Mouse (Mus musculus) thymus, adult 2 months (tissue): ENCODE measurements around the gene Sorbs1. TPM values are rescaled to one million over a fixed set of nuclear protein-coding genes. Genes with fewer than 3 reads are reported as not detected.

ENCODE experiments used
- DNase-seq: peaks from one replicate; pipeline ENCODE4 v3.0.0; 2021
- H3K27ac ChIP-seq: fragments of 200-500 bp; 2 replicates; pipeline ENCODE4 v1.5.1; 2012; ENCODE audit warnings: low read length, control low read depth; ENCODE audit not compliant: control insufficient read depth, insufficient read depth
- H3K27me3 ChIP-seq: fragments of 200-500 bp; 2 replicates; pipeline ENCODE4 v1.6.1; 2012; ENCODE audit warnings: mild to moderate bottlenecking, low read length, moderate library complexity, mixed read lengths; ENCODE audit not compliant: control insufficient read depth, insufficient read depth
- H3K36me3 ChIP-seq: fragments of 200-500 bp; 2 replicates; pipeline ENCODE4 v1.6.1; 2012; ENCODE audit warnings: mild to moderate bottlenecking, low read length, moderate library complexity; ENCODE audit not compliant: control insufficient read depth, insufficient read depth
- H3K4me1 ChIP-seq: fragments of 200-500 bp; replicated peaks from 2 replicates; pipeline ENCODE4 v1.6.1; 2012; ENCODE audit warnings: low read length; ENCODE audit not compliant: control insufficient read depth, insufficient read depth
- H3K4me3 ChIP-seq: fragments of 200-500 bp; 2 replicates; pipeline ENCODE4 v1.5.1; 2012; ENCODE audit warnings: mild to moderate bottlenecking, low read length, control low read depth, moderate library complexity; ENCODE audit not compliant: control insufficient read depth, insufficient read depth
- CTCF ChIP-seq: fragments of 200-500 bp; IDR thresholded peaks from 2 replicates; pipeline ENCODE4 v1.5.1; 2012; ENCODE audit warnings: mild to moderate bottlenecking, control low read depth, low read length, moderate library complexity, borderline replicate concordance; ENCODE audit not compliant: control insufficient read depth, poor library complexity, insufficient read depth; ENCODE audit errors: extremely low read depth
- POLR2A ChIP-seq: fragments of 200-500 bp; IDR thresholded peaks from 2 replicates; pipeline ENCODE4 v1.6.1; 2012; ENCODE audit warnings: mild to moderate bottlenecking, low read length, control low read depth, moderate library complexity; ENCODE audit not compliant: control insufficient read depth, poor library complexity, insufficient read depth; ENCODE audit errors: extremely low read depth
- WGBS: fragments of 180-500 bp; shearing (Covaris S2); methylation state at CpG from one replicate; pipeline ENCODE4 v1.1.7; 2018; 5-methylcytosine and 5-hydroxymethylcytosine counted together
- polyA plus RNA-seq: library from polyadenylated mRNA; depleted of rRNA; stranded (reverse); fragments of >200 nt; gene quantifications from 2 replicates; pipeline ENCODE4 v1.2.3, GENCODE M21; 2012

Sorbs1 gene
- polyA plus RNA-seq, 1 experiment, result 14.0 TPM

DNA sequence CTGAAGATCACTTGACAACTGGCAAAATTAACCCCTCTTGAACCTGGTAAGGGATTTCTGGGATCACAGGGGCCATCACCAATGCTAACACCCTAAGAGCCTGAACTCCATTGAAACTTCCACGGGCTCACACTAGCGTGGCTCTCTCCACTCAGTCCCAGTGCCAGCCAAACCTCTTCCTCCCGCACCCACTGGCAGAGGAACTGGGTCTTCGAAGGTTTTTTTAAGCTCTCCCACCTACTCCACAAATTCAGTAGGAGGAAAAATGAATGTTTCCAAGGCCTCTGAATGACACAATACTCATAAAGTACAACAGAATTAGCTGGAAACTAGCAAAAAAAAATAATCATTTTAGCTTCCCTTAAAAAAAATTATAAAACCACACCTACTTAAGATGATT lies 58.3 kb downstream of the Sorbs1 start:
- no peaks in the 10 kb centered on the region for H3K4me1 ChIP-seq
- TF ChIP-seq POLR2A, result no peak
- no peak for TF ChIP-seq CTCF
- H3K27me3 ChIP-seq, result no peaks in the 10 kb centered on the region
- no peak overlapping the region for H3K27ac ChIP-seq
- DNase-seq, result no peak
- H3K36me3 ChIP-seq, result no peaks in the 10 kb centered on the region
- WGBS, result 91% methylated on average over 4 of the region's 4 CpGs
- no peak overlapping the region for H3K4me3 ChIP-seq

- H3K4me1 ChIP-seq, result no peaks in the 10 kb centered on the region
- no peak overlapping the region for H3K27ac ChIP-seq
- H3K36me3 ChIP-seq, result no peaks in the 10 kb centered on the region
- TF ChIP-seq CTCF (no peak), POLR2A (no peak)
- no peak overlapping the region for H3K4me3 ChIP-seq
- 97% methylated on average over 4 of the region's 4 CpGs for WGBS
- H3K27me3 ChIP-seq, result no peaks in the 10 kb centered on the region
- no peak for DNase-seq
Observed at GRCm38 (mm10) chr19:40454096-40454495, 59.5 kb downstream of the Sorbs1 start.

DNA sequence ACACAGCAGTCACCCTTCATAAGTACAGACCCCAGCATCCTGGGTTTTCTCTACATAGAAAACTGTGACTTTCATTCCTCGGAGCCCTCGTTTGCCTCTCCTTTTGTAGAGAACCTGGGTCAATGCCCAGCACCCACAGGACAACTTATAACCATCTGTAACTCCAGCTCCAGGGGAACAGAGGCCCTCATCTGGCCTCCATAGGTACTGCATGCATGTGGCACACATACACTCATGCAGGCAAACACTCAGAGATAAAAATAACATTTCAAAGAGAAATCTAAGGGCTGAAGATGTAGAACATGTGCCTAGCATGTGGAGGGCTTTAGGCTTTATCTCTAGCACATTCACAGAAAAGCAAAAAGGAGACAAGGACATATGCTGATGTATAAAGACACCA lies 61.4 kb downstream of the Sorbs1 start:
- DNase-seq, result no peak
- 98% methylated on average over 2 of the region's 2 CpGs for WGBS
- Histone ChIP-seq H3K36me3 (no peaks in the 10 kb centered on the region), H3K27me3 (no peaks in the 10 kb centered on the region), H3K27ac (no peak overlapping the region), H3K4me1 (no peaks in the 10 kb centered on the region), H3K4me3 (no peak overlapping the region)
- TF ChIP-seq CTCF (no peak), POLR2A (no peak)

- TF ChIP-seq CTCF (no peak), POLR2A (no peak)
- H3K27ac ChIP-seq, result no peak overlapping the region
Observed at GRCm38 (mm10) chr19:40451307-40451706, 62.3 kb downstream of the Sorbs1 start.

GRCm38 (mm10) chr19:40446525-40446924 lies 67.1 kb downstream of the Sorbs1 start:
- no peaks in the 10 kb centered on the region for H3K36me3 ChIP-seq
- H3K27me3 ChIP-seq, result no peaks in the 10 kb centered on the region
- TF ChIP-seq POLR2A (no peak), CTCF (no peak)
- 55% methylated on average over 9 of the region's 9 CpGs for WGBS
- no peak for DNase-seq
- H3K27ac ChIP-seq, result no peak overlapping the region
- H3K4me3 ChIP-seq, result no peak overlapping the region
- H3K4me1 ChIP-seq, result no peaks in the 10 kb centered on the region

More at GRCm38 (mm10) chr19:40451307-40451706, 62.3 kb downstream of the Sorbs1 start:
- Histone ChIP-seq H3K4me1 (no peaks in the 10 kb centered on the region), H3K27me3 (no peaks in the 10 kb centered on the region), H3K36me3 (no peaks in the 10 kb centered on the region), H3K4me3 (no peak overlapping the region)
- 93% methylated on average over 6 of the region's 6 CpGs for WGBS
- DNase-seq, result no peak

DNA sequence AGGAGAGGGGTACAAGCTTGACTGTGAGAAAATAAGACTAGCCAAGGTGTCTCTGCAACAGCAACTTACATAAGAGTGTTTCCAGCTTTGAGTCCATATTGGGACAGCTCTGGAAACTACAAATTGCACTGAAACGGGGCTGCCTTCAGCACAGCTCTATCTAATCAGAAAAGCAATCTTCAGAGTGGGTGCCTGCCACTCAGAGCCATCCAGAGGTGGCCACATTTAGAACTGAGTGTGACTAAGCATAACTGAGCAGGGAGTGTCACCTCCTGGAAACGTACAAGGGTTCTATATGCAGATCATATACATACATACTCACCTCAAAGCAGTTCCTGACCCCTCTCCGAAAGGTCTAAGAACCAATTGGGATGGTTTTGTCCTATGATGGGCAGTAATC lies 71.2 kb downstream of the Sorbs1 start:
- H3K36me3 ChIP-seq, result no peaks in the 10 kb centered on the region
- DNase-seq, result no peak
- no peak overlapping the region for H3K27ac ChIP-seq
- 53% methylated on average over 3 of the region's 3 CpGs for WGBS
- no peaks in the 10 kb centered on the region for H3K27me3 ChIP-seq
- H3K4me1 ChIP-seq, result peaks cover 9% of the 10 kb centered on the region
- no peak overlapping the region for H3K4me3 ChIP-seq
- TF ChIP-seq CTCF, result no peak
- no peak for TF ChIP-seq POLR2A

DNA sequence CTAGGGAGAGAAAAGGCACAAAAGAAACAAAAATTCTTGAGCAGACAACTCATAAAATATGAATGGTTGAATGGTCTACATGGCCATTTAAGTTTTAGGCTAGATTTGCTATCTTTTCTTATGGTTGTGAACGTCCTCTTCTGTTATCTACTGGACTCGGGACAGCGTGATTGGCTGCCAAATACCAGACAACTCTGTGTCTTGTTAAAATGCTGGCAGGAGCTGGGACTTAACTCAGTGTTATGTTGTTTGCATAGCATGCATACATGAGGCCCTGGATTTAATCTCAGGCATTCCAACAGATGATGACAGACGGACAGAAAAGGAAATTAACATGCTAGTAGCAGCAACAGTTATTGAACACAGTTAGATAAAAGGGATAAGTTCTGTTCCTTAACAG lies 72.6 kb downstream of the Sorbs1 start:
- H3K4me1 ChIP-seq, result peaks cover 9% of the 10 kb centered on the region
- H3K27ac ChIP-seq, result no peak overlapping the region
- 89% methylated on average over 4 of the region's 4 CpGs for WGBS
- H3K27me3 ChIP-seq, result no peaks in the 10 kb centered on the region
- H3K4me3 ChIP-seq, result no peak overlapping the region
- DNase-seq, result no peak
- no peaks in the 10 kb centered on the region for H3K36me3 ChIP-seq
- TF ChIP-seq POLR2A, result no peak
- TF ChIP-seq CTCF, result no peak
